Mouse (Mus musculus) neural tube, embryonic 14.5 days (tissue): ENCODE results near the gene Hfe2. TPM values are rescaled to one million over a fixed set of nuclear protein-coding genes. Genes with fewer than 3 reads are reported as not detected.
A peak's percentile ranks its signal among the peaks of the same experiment; 100 is the strongest.
"Not testable (repeated sequence)": the region's sequence is repeated elsewhere in the genome, so short reads cannot be mapped to it uniquely, and the experiment has no call there.

Experiments used
- ATAC-seq: fragments of 200-750 bp; cut with Nextera tagmentation; 2 replicates; pipeline ENCODE4 v1.8.0; 2017; ENCODE audit warnings: low read depth, mild to moderate bottlenecking, moderate TSS enrichment, moderate library complexity
- H3K27ac ChIP-seq: fragments of 300-500 bp; sonication (generic); 2 replicates; pipeline ENCODE4 v1.5.1; 2014; ENCODE audit warnings: low read depth, mild to moderate bottlenecking, control low read depth, low read length, moderate library complexity, mixed read lengths
- H3K27me3 ChIP-seq: fragments of 300-500 bp; sonication (generic); 2 replicates; pipeline ENCODE4 v1.6.1; 2014; ENCODE audit warnings: low read length; ENCODE audit not compliant: control insufficient read depth, insufficient read depth
- H3K36me3 ChIP-seq: fragments of 300-500 bp; sonication (generic); 2 replicates; pipeline ENCODE4 v1.6.1; 2014; ENCODE audit warnings: low read length, mixed read lengths; ENCODE audit not compliant: control insufficient read depth, insufficient read depth
- H3K4me1 ChIP-seq: fragments of 300-500 bp; sonication (generic); 2 replicates; pipeline ENCODE4 v1.6.1; 2014; ENCODE audit warnings: low read length; ENCODE audit not compliant: control insufficient read depth, insufficient read depth
- H3K4me2 ChIP-seq: fragments of 300-500 bp; sonication (generic); 2 replicates; pipeline ENCODE4 v1.6.1; 2014; ENCODE audit warnings: mild to moderate bottlenecking, low read depth, low read length, control low read depth
- H3K4me3 ChIP-seq: fragments of 300-500 bp; sonication (generic); 2 replicates; pipeline ENCODE4 v1.5.1; 2014; ENCODE audit warnings: low read depth, low read length, control low read depth, mixed read lengths
- H3K9ac ChIP-seq: fragments of 300-500 bp; sonication (generic); replicated peaks from 2 replicates; pipeline ENCODE4 v1.6.1; 2014; ENCODE audit warnings: low read depth, mild to moderate bottlenecking, control low read depth, low read length, mixed read lengths
- H3K9me3 ChIP-seq: fragments of 300-500 bp; sonication (generic); 2 replicates; pipeline ENCODE4 v1.6.1; 2016; ENCODE audit warnings: low read length; ENCODE audit not compliant: control insufficient read depth
- WGBS: fragments of 180-500 bp; shearing (Covaris S2); extraction: QIAGEN DNeasy Blood & Tissue Kit; methylation state at CpG from one replicate; pipeline ENCODE4 v1.1.7; 2014; 5-methylcytosine and 5-hydroxymethylcytosine counted together
- polyA plus RNA-seq: library from polyadenylated mRNA; unstranded; fragments of >200 nt; fragmentation: Nextera tagmentation; extraction: Ambion mirVana; gene quantifications from 2 replicates; pipeline ENCODE4 v1.2.1, GENCODE M21; 2014

Gene Hfe2
- polyA plus RNA-seq, 1 experiment from 2014 or later = 2.0 TPM

GRCm38 (mm10) chr3:96494456-96494855 lies 30.5 kb upstream of the Hfe2 start:
- not testable (repeated sequence) for H3K36me3 ChIP-seq, H3K9me3 ChIP-seq, H3K9ac ChIP-seq, H3K4me1 ChIP-seq, H3K4me2 ChIP-seq, ATAC-seq, H3K4me3 ChIP-seq, H3K27me3 ChIP-seq, H3K27ac ChIP-seq
- WGBS = 98% methylated on average over 5 of the region's 11 CpGs

GRCm38 (mm10) chr3:96494912-96495311 lies 30.1 kb upstream of the Hfe2 start:
- no peaks in the 10 kb centered on the region for H3K27me3 ChIP-seq
- no peak overlapping the region for H3K27ac ChIP-seq
- WGBS = over 99% methylated on average over 3 of the region's 3 CpGs

GRCm38 (mm10) chr3:96495490-96496210 lies 29.3 kb upstream of the Hfe2 start:
- H3K4me2 ChIP-seq = no peak overlapping the region
- no peaks in the 10 kb centered on the region for H3K27me3 ChIP-seq
- no peaks in the 10 kb centered on the region for H3K4me1 ChIP-seq
- ATAC-seq = no peak
- no peak overlapping the region for H3K4me3 ChIP-seq
- H3K36me3 ChIP-seq = no peaks in the 10 kb centered on the region
- H3K27ac ChIP-seq = no peak overlapping the region
- no peak overlapping the region for H3K9ac ChIP-seq
- no peaks in the 10 kb centered on the region for H3K9me3 ChIP-seq
- WGBS = 96% methylated on average over 1 of the region's 1 CpGs

More at GRCm38 (mm10) chr3:96494912-96495311, 30.1 kb upstream of the Hfe2 start:
- Histone ChIP-seq H3K9me3 (no peaks in the 10 kb centered on the region), H3K36me3 (no peaks in the 10 kb centered on the region), H3K9ac (no peak overlapping the region), H3K4me1 (no peaks in the 10 kb centered on the region), H3K4me3 (no peak overlapping the region), H3K4me2 (no peak overlapping the region)
- ATAC-seq = no peak

GRCm38 (mm10) chr3:96496216-96496615 lies 28.8 kb upstream of the Hfe2 start:
- no peaks in the 10 kb centered on the region for H3K27me3 ChIP-seq
- no peak for ATAC-seq
- H3K4me3 ChIP-seq = no peak overlapping the region
- H3K4me2 ChIP-seq = no peak overlapping the region
- 41% methylated on average over 7 of the region's 7 CpGs for WGBS
- no peaks in the 10 kb centered on the region for H3K9me3 ChIP-seq
- no peak overlapping the region for H3K9ac ChIP-seq
- no peak overlapping the region for H3K27ac ChIP-seq
- H3K36me3 ChIP-seq = no peaks in the 10 kb centered on the region
- no peaks in the 10 kb centered on the region for H3K4me1 ChIP-seq

GRCm38 (mm10) chr3:96496620-96497275 lies 28.2 kb upstream of the Hfe2 start:
- H3K36me3 ChIP-seq, H3K9ac ChIP-seq: not testable (repeated sequence)
- WGBS = 11% methylated on average over 14 of the region's 14 CpGs

GRCm38 (mm10) chr3:96497451-96498028 lies 27.4 kb upstream of the Hfe2 start:
- Histone ChIP-seq H3K36me3 (no peaks in the 10 kb centered on the region), H3K9me3 (no peaks in the 10 kb centered on the region), H3K4me3 (peak overlapping the region; percentile 39), H3K4me1 (0 out of 2 replicates have a peak, but pooled peaks cover 5% of the 10 kb centered on the region), H3K9ac (no peak overlapping the region), H3K27me3 (no peaks in the 10 kb centered on the region), H3K4me2 (peak overlapping the region; percentile 61), H3K27ac (no peak overlapping the region)
- WGBS = under 1% methylated on average over 19 of the region's 19 CpGs
- peak; percentile 13; the same call in 1 of the 2 replicates for ATAC-seq

More at GRCm38 (mm10) chr3:96496620-96497275, 28.2 kb upstream of the Hfe2 start:
- Histone ChIP-seq H3K4me2 (peak overlapping the region; percentile 61), H3K4me3 (peak overlapping the region; percentile 39)
- H3K4me1 ChIP-seq, H3K27ac ChIP-seq, H3K9me3 ChIP-seq, H3K27me3 ChIP-seq, ATAC-seq: not testable (repeated sequence)

GRCm38 (mm10) chr3:96498476-96499245 lies 26.3 kb upstream of the Hfe2 start:
- no peaks in the 10 kb centered on the region for H3K9me3 ChIP-seq
- H3K27me3 ChIP-seq = no peaks in the 10 kb centered on the region
- H3K4me2 ChIP-seq = peak overlapping the region; percentile 97; the same call in 1 of the 2 replicates
- no peak overlapping the region for H3K9ac ChIP-seq
- no peak overlapping the region for H3K27ac ChIP-seq
- H3K36me3 ChIP-seq = no peaks in the 10 kb centered on the region
- 88% methylated on average over 4 of the region's 4 CpGs for WGBS
- peak overlapping the region; percentile 78; the same call in 1 of the 2 replicates for H3K4me3 ChIP-seq
- H3K4me1 ChIP-seq = 0 out of 2 replicates have a peak, but pooled peaks cover 8% of the 10 kb centered on the region
- ATAC-seq = no peak

GRCm38 (mm10) chr3:96499481-96500288 lies 25.3 kb upstream of the Hfe2 start:
- no peaks in the 10 kb centered on the region for H3K36me3 ChIP-seq
- peak overlapping the region; percentile 55 for H3K9ac ChIP-seq
- peak overlapping the region; percentile 97 for H3K4me2 ChIP-seq
- peak overlapping the region; percentile 78 for H3K4me3 ChIP-seq
- 0% methylated on average over 36 of the region's 36 CpGs for WGBS
- H3K4me1 ChIP-seq = 0 out of 2 replicates have a peak, but pooled peaks cover 8% of the 10 kb centered on the region
- peak; percentile 57 for ATAC-seq
- H3K27ac ChIP-seq = peak overlapping the region; percentile 68
- no peaks in the 10 kb centered on the region for H3K9me3 ChIP-seq
- no peaks in the 10 kb centered on the region for H3K27me3 ChIP-seq
